Mouse (Mus musculus) megakaryocyte-erythroid progenitor cell, adult 5-6 weeks (primary cell): ENCODE results near the gene Adtrp. TPM values are rescaled to one million over a fixed set of nuclear protein-coding genes. Genes with fewer than 3 reads are reported as not detected.
A peak's percentile ranks its signal among the peaks of the same experiment; 100 is the strongest.

Source experiments
- ATAC-seq: replicated peaks from 2 replicates; pipeline ENCODE4 v1.8.0; 2016; ENCODE audit warnings: mild to moderate bottlenecking, inconsistent platforms; ENCODE audit not compliant: severe bottlenecking, poor library complexity, low FRiP score, low TSS enrichment
- total RNA-seq, 2 experiments: library from RNA; stranded (forward) in 1 of 2; stranded (reverse) in 1 of 2; fragments of 200-1000, 215-1000 nt in 1 of 2; fragments of >200 nt in 1 of 2; fragmentation: Nextera tagmentation in 1 of 2; gene quantifications; 2 replicates each; pipeline ENCODE4 v1.2.3; 2014 to 2017

Adtrp gene
- total RNA-seq, 2 experiments from 2014 or later = not detected

DNA sequence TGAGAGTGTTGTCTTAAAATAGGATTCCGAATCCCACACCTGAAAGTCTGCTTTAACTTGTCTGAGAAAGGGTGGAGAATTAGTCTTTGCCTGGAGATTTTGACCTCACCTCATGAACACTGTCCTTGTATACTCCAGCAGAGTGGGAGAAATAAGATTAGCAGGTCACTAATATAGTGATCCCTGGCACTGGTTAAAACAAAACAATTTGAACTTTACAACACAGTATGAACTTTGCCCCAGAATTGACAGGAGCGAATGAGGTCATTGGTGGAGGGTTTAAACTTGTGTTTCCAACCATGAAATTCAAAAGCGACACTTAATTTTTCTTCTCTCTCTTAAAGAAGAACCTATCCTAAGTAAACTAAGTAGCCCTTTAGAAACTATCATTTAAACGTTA, 3.4 kb downstream of the Adtrp start:
- ATAC-seq = no peak

DNA sequence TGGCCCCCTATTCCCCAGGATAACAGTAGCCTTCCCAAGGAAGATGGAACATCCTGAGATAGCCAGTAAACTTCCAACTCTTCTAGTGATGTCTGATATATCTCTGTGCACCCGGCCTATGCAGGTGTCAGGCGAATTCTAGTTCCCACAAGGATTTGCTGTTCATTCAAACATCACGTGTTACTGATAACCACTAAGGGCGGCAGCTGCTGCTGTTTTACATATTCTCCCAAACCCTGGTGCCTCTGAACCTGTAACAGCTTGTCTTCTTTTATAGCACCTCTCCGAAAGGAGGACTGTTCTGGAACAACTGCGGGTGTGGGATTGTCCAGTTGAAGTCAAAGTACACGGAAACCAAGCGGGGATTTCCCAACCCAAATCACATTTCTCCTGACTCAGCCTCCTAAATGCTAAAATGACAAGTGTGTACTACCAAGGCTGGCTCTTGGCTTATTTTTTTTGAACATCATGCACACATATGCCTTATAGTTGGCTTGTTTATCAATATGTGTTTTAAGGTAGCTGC, 13.8 kb downstream of the Adtrp start:
- ATAC-seq = no peak

DNA sequence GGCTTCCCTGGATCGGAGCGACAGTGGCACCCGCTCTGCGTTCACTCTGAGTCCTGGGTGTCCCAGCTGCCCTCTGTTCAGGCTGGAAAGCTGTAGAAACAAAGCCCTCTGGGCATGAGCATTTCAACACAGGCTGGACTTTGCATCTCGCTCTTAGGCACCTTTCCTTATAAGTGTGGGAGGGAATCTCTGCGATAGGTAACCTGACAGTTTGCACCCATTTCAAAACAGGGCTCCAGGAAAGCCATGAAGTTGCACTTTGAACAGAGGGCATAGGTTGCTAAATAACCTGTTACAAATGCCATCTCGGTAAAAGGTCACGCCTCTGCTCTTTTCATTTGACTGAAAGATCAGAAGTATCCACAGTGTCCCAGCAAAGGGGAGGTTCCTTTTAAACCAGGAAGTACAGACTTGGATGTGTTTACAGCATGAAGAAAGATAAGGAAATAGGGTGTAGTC, 19.2 kb downstream of the Adtrp start:
- no peak for ATAC-seq

DNA sequence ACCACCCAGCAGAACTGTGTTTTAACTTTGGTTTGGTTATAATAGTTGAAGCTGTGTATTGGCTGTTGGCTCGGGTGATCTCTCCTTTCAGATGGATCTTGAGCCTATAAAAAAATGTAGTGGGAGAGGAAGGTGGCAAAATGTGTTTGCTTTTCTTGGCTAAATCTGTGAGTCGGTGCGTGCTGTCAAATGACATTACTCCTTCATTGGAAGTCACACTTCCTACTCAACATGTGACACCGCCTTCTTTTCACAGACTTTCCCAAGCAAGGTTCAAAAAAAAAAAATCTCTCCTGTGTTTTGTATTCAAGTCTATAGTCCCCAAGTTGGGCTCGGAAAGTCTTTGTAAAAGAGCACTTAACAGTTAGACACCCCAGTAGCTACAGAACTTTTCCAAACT, 19.9 kb downstream of the Adtrp start:
- ATAC-seq = no peak

DNA sequence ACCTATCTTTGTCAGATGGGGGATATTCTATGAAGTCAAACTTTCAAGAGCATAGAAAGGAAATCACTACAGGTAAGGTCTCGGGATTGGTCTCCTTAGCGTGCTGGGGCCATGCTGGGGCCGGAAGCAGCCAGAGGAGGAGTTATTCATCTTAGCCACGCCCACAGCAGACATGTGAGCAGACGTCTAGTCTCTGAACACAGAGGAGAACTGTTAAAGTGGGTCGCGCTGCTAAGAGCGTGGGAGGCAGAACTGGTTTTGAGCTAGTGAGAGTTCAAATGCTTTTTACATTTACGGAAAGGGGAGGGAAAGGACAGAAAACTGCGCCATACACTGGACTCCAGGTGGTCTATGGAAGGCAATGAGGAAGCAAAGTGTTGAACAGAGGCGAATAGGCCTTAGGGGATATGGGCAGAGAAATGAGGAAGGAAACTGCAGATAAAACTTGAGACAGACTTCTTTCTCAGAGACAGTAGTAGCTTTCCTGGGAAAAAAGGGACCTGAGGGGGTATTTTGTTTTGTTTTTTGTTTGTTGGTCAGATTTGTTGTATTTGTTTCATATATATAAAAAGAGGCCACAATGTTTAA, 22.0 kb downstream of the Adtrp start:
- peak; percentile 90 for ATAC-seq

DNA sequence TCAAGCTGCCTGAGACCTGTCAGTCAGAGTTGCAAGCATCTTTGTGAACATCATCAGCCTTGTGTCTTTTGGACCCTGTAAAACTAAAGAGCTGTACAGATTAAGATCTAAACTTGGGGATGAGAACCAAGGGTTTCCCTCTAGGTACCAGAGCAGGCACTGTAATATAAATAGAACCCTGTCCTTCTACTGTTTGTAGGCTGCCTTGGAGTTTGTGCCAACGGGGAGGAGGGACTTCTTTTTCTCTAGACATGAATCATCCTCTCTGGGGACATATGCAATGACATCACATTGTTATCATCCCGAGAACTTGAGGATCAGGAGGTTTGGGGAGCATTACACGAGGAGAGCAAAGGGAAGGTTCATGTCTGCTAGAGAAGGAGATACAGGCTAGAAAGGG, 24.4 kb downstream of the Adtrp start:
- no peak for ATAC-seq

DNA sequence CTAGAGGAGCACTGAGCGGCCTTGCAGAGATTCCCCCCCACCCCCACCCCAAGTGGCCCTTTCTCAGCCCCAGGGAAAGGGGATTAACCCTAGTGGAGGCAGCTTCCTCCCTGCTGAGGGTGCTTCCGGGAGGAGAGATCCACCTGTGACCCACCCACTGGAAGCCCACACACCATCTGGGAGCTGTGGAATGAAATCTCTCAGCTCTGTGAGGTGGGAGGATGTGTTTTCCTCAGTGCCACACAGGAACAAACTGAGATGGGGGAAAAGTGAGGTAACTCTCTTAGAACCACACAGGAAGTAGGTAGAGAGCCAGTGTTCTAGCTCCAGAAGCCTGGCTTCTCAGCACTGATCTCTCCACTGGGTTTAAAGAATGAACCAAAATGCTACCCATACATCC, 24.9 kb downstream of the Adtrp start:
- ATAC-seq = no peak

DNA sequence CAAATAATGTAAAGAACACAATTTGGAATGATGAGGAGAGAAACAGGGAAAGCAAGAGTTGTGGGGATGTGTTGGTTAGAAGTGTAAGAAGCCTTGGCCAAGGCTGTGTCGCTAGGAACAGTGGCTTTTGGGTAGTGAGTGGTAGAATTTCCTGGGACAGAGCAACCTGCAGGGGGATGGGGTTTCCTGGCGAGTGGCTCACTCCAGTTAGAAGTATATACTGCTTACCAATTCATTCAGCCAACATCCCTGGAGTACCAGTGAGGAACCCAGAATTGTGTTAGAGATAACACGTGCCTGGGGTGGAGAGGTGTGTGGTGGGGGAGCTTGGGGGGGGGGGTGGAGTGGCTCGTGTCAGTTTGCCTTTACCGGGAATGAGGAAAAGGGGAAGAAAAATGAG, 25.4 kb downstream of the Adtrp start:
- no peak for ATAC-seq

DNA sequence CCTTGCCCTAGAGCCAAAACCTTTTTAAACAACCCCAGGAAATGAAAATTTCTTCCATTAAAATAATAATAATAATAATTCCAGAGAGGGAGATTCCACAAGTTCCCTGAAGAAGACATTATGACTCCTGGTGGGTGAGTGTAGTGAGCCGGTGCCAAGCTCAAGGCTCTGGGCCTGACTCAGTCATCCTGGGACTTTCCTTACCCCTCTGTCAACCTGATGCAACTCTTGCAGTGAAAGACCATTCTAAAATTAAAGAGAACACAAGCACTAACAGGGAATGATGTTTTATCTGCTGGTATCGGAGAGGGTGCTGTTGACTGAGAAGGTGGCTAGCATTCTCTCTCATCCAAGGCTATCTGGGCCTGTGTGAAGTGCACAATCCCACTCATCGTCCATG, 26.5 kb downstream of the Adtrp start:
- ATAC-seq = no peak

DNA sequence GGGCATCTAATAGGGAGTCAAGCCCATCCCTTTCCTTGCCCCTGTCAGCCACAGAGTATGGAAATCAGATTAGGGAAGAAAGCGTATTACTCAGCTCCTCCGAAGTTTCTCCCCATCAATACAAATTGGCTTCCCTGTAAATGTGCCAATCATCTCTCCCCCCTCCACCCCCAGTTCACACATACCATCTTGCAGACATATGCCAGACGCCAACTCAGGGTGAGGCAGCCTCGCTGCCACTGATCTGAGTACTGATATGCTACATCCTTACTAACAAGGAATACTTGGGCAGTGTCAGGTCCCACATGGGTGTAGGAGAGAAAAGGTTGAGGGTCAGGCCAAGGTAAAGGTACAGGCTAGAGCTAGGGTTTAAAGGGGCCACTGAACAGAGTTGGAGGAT, 27.6 kb downstream of the Adtrp start:
- no peak for ATAC-seq

DNA sequence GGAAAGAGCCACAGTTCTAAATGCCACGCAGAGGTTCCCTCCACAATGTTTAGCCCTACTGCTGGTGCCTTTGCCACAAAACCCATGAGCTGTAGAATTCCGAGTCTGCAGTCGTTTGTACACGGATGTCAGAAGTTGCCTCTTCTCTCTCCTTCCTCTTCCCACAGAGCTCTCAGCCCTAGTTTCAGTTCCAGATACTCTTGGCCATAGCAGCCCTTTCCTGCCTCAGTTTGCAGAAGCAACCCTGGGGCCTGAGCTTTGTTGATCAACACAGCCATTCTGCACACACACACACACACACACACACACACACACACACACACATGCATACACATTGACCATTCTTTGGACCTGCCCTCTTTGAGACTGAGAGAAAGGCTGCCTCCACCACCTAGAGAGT, 28.0 kb downstream of the Adtrp start:
- no peak for ATAC-seq

DNA sequence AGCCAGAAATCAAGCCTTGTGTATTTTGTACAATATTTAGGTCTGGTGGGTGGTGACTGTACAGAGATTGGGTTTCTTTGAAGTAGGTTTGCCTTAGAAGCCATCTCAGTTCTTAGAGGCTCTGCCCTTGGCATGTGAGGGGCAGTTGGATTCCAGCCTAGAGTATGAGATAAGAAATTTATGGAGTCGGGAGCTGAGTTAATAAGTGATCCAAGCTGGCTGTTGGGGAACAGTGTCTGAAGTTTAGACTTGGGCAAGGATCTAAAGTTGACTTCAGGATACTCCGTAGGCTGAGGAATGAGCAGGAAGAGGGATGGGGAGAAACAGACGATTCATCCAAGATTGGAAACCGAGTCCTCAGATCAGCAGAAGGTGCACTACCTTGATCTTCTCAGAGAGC, 29.9 kb downstream of the Adtrp start:
- ATAC-seq = no peak

DNA sequence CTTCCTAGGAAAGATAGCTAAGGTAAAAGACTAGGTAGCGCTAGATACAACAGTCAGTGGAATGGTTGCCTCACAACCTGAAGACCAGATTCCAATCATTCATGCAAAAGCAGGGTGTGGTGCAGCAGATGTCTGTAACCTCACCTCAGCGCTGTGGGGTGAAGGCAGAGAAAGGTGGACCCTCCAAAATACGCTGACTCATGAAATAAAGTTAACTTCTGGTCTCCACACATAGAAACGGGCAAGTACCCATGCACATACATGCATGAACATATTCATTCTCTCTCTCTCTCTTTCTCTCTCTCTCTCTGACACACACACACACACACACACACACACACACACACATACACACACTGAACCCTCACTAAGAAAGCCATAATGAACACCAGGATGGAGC, 30.8 kb downstream of the Adtrp start:
- ATAC-seq = no peak

DNA sequence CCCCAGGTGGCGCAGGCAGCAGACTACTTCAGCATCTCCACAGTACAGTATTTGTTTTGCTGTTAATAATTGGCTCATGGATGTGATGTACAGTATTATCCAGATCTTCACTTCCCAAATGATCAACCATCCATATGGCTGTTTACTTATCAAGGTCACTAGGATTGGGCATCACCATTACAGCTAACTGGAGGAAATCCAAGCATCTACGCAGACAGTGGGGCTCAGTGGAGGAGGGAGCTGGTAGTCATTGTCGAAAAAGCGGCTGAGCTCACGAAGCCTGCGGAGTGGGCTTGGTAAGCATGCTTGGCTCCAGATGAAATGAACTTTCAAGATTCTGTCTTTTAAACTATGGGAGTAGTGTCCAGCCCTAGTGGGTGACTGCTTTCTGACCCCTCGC, 36.7 kb downstream of the Adtrp start:
- ATAC-seq = no peak

DNA sequence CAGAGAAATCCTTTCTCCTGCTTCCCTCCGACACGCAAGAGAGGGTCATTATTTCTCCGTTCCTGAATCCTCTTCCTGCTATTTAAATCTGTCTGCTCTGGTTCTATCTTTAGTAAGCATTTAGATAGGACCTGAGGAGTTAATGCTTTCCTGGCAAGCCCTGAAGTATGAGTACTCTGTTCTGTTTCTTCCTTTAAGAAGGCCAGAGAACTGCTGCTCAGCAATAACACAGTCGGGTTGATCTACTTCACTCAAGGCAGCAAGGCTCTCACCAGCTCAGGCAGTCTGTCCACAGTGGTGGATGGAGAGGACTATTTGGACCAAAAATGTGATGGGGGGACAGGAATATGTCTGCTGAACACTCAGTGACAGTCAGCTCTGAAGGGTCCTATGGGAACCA, 39.7 kb downstream of the Adtrp start:
- no peak for ATAC-seq

DNA sequence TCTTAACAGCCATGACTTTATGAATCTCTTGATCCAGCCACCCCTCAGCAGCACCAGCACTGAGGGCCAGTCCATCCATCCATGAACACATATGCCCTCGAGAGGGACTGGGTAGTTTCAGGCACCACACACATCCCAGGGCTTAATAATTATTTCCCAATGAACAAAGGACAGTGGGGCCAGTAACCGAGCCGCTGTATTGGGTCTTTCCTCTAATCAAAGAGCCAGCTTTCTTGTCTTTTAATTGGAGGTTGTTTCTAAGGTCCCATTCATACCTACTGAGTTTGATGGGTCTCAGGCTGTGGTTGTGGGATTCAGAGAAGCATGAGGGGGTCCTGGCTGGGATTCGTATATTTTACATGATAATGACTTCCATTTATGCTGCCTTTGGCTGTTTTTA, 40.2 kb downstream of the Adtrp start:
- ATAC-seq = no peak

DNA sequence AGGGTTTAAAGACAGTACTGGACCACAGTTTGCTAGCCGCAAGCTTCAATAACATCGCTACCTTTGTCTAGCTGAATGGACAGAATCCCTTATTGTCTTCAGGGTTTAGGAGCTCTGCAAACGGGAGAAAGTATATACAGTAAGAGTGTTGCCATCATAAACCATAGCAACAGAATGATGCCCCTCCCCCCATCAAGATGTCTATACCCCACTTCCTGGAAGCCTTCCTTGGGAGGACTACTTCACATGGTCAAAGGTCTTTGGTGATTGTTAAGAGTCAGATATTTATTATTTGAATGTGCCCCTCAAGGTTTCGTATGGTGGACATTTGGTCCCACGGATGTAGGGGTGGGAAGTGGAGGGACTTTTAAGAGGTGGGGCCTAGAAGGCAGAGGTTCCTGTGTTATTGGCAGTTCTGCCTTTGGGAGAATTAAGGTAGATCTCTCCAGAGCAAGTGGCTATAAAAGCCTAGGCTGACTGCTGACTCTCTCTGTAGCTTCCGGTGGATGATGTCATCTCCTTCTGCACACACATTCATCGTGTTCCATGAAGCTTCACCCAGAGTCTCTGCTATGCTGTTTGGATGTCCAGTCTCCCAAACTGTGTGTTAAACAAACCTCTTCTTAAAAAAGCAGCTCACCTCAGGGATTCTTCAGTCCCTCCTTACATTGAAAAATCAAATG, 42.2 kb downstream of the Adtrp start:
- no peak for ATAC-seq

DNA sequence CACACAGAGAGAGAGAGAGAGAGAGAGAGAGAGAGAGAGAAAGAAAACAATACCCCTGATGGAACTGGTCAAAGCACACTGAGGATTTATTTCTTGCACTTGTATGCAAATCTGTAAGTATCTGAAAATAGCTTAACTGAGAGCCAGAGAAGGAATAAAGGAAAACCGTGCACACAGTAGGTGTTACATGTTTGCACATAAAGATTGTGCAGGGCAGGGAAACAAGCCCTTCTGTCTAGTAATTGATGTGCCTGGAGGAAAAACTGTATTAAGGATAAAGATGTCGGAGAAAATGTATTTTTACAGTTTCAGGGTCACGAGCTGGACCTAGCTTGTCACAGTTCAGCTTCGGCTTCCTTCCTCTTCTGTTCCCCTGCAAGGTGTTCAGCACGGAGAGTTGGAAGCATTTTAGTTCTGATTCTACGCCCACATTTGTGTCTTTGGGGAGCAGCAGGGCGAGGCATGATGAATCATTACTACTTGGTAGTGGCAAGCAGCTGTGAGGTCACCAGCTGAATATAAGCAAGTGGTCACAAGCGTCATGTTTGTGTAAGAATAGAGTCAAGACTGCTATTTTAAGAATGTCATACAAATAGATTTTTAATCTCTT, 43.7 kb downstream of the Adtrp start:
- no peak for ATAC-seq

DNA sequence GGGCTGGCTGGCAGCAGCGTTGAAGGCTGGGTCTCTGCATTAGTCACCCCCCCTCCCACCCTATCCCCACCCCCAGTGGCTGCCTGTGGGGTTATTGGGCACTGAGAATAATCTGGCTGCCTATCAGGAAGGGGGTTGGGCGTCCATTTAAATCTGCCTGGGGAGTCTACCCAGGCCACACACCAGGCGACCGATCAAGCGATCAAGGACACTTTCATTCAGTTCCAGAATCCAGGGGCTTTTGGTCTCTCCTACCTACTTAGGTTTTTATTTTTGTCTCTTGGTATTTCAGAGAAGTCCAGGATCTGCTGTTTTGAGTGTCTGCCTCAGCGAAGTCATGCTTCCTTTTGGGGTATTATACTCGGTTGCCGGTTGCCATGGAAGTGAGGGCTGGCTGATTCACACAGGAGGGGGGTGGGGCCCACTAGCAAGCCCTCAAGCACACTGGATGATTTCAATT, 46.3 kb downstream of the Adtrp start:
- ATAC-seq = no peak

DNA sequence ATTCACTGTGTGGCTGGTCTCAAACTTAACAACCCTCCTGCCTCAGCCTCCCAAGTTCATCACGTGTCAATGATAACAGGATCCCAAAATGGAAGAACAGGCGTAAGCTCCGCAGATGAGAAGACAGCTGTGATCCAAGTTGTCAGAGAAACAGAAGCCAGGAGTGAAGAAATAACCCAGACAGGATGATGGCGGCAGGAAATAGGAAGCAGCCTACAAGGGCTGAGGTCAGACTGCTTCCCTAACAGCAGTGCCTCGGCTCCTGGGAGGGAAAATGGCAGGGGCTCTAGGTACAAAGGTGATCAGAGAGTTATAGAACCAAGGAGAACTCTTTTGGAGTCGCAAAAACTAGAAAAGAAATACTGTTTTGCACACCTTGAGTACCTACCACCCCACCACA, 54.6 kb downstream of the Adtrp start:
- ATAC-seq = no peak
